In the genomic region with DNA sequence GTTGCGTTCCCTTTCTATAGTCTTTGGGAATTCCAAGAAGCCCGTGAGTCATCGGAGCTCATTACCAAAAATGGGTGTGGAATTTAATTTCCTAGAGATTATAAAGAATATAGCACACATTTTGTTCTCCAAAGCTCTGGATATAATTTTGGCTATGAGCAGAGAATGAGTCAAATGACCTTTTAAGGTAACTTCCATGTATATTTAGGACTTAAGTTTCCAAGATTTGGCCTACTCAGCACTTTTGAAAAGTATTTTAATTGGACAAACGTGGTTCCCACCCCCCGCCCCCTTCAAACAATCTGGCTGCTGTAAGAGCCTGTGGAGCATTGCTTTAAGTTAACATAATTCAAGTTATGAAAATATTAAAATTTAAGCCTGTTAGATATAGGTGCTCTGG, we compare ENCODE assay signal across 15 mouse cellular contexts.
"Had no signal": no experiment of that assay in that cellular context is flagged by ENCODE, and none has a peak within 500 bp of the region (broad histone marks: within the 10 kb centered on the region; RNA-seq: fewer than 3 reads in every experiment).

No protein-coding gene starts in this region.

- H3K27ac ChIP-seq: kidney, embryonic 15.5 days; liver, embryonic 13.5 days; stomach, embryonic 15.5 days had no signal

- H3K4me1 ChIP-seq: kidney, embryonic 15.5 days; liver, embryonic 13.5 days; stomach, embryonic 15.5 days had no signal

- H3K4me3 ChIP-seq: kidney, embryonic 15.5 days; liver, embryonic 13.5 days; stomach, embryonic 15.5 days had no signal

- H3K9ac ChIP-seq: kidney, embryonic 15.5 days; liver, embryonic 13.5 days; stomach, embryonic 15.5 days had no signal

- H3K36me3 ChIP-seq: kidney, embryonic 15.5 days; liver, embryonic 13.5 days; stomach, embryonic 15.5 days had no signal

- H3K4me2 ChIP-seq: kidney, embryonic 15.5 days; liver, embryonic 13.5 days; midbrain, embryonic 11.5 days; stomach, embryonic 15.5 days had no signal

- H3K27me3 ChIP-seq: kidney, embryonic 15.5 days; liver, embryonic 13.5 days; stomach, embryonic 15.5 days had no signal

- H3K9me3 ChIP-seq: kidney, embryonic 15.5 days; liver, embryonic 13.5 days; stomach, embryonic 15.5 days had no signal

- DNase-seq: kidney, adult 8-10 months; kidney, postnatal 10 days; kidney, postnatal 36 days; liver, embryonic 13.5 days; lung, adult 2 months; lung, postnatal 14 days; lung, postnatal 4 days; midbrain, embryonic 14.5 days; right cerebral cortex, postnatal 14 days; spleen, adult 18-20 months; thymus, adult 18-20 months; thymus, postnatal 36 days had no signal
